Mouse (Mus musculus) brain, embryonic 18.5 days (tissue): ENCODE data around the gene Golga2.

ENCODE experiments used
- DNase-seq: peaks from one replicate; pipeline ENCODE4 v3.0.0-alpha.2; 2012; ENCODE audit warnings: low read depth, low spot score

The Golga2 gene

DNA sequence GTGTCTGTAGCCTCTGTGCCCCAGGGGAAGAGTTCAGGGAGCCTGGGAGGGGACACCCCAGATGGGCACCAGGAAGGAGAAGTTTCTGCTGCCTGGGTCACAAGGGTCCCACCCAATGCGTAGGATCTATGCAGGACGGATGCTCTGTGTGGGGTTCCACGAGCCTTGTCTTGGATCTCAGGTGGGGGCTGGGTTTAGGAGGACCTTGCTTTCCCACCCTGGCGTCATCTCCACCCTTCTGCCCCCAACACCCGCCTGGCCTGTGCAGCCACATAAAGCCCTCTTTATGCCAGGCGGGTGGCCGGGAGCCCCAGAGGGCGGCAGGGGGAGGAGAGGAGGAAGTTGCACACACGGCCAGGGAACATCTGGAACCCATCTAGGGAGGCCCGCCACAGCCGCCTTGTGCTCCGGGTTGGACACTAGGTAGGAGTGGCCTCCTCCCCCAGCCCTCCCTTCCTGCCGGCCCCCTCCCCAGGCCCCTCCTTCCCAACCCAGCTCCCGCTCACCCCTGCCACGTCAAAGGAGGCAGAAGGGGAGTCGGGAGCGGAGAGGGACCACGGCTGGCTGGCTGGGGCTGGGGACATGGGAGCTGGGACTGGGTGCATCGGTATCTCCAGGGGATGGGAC lies 30.7 kb downstream of the Golga2 start:
- DNase-seq = no peak

DNA sequence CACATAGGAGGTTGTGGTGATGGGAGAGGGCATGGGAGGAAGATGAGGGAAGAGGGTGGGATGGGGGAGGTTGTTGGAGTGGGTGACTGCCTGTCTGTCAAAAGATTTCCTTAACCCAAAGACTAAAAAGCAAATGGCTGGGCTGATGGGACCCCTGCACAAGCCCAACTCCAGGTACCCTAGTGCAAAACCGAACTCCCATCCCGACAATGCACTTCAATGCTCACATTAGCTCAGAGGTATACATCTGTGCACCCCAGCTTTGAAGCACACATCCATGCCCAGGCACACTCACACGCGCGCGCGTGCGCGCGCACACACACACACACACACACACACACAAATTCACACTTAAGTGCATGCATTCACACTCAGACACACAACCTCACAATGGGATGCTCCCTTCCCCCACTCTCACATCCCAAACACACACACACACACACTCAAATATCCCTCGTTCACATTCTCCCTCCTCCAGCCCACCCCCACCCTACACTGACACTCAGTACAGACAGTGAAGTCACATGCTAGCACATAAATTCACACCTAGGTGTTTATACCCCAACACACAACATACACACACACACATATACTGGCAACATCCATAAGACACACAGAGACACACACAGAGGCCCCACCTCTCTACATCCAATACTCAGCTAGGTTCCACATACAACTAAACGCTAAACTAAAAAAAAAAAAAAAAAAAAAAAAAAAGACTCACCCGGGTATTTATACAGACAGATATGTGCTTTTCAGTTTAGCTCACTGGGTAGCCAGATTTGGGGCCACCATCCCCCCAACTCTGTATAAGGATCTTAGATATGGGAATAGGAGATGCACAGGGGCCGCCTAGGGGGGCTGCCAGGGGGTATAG lies 31.8 kb downstream of the Golga2 start:
- DNase-seq = no peak

DNA sequence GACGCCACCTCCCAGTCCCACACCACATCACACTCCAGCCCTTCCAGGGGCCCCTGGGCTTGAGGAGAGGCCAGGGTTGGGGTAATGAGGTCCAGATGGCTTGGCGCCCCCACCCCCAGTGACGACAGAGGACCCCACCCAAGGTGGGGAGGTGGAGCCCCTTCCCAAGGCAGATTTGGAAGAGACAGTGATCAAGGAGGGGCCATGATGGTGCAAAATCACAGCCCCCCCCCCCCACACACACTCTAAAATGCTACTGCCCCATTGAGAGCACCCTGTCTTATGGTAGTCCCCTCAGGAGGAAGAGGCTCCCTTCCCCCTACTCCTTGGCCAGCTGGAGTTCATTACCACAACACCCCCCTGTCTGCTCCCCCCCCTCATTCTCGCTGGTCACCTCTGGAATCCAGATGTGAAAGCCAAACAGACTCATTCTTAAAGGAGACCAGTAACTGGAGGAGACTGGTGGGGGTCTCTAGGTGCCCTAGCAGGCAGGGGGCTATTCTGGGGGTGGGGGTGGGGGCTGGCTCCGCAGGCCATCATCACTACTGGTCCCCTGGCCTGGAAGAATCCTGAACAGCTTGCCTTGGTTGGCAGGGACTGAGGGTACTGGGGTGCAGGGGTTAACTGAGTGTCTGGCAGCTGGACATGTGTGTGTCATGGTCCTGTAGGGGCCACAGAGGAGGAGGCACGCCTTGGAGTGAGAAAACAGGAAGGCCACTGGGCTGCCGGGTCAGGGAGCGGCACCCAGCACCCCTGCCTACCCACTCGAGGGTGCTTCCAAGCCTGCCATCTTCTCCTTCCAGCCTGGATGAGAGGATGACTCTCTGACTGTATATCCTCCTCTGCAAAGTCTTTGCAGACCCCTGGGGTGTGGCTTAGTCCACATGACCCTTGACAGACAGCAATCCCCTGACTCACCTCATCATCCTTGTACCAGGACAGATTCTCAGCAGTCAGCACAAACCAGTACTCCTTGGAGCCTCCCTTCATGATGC lies 32.7 kb downstream of the Golga2 start:
- no peak for DNase-seq

DNA sequence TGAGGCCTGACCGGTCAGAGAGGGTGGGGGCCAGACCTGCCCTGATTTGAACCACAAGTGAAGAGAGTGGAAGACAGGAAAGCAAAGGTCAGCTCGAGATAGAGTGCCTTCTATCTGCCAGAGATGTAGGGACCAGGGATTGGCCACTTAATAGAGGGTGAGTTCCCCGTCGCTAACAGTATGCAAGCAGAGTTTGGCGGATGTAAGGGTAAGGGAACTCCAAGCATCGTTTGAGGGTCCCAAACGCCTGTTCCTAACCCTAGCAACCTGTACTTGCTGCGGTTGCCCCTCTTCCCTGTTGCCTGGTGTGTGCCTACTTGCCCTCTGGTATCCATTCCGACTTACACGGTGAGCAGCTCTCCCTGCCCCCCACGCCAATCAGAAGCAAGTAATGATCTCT lies 33.5 kb downstream of the Golga2 start:
- DNase-seq = no peak

DNA sequence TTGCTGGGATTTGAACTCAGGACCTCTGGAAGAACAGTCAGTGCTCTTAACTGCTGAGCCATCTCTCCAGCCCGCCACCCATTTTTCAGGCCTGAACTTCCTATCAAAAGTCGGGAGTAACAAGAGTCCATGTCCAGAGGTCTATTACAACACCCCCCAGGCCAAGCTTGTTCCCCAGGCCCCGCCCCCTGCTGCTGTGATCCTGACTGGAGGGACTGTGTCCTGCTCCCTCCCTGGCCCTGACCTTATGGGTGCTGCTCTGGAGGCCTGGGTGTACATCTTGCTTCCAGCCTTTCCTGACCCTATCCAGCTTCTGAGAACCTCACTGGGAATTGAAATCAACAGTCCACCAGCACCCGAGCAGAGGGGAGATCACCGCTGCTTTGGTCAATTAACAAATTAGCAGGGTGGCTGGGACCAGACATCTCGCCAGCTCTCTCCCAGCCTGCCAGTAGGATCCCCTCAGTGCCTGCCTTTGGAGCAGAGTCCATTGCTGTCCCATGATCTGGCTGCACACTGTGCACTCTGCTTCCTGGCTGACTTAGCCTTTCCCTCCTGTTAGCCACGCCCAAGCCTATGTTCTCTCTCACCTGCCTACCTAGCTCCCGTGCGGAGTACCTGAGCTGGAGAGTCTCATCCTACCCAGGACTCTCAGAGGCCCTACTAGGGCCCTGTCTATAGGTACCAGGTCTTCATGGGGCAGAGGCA lies 34.6 kb downstream of the Golga2 start:
- DNase-seq = no peak

DNA sequence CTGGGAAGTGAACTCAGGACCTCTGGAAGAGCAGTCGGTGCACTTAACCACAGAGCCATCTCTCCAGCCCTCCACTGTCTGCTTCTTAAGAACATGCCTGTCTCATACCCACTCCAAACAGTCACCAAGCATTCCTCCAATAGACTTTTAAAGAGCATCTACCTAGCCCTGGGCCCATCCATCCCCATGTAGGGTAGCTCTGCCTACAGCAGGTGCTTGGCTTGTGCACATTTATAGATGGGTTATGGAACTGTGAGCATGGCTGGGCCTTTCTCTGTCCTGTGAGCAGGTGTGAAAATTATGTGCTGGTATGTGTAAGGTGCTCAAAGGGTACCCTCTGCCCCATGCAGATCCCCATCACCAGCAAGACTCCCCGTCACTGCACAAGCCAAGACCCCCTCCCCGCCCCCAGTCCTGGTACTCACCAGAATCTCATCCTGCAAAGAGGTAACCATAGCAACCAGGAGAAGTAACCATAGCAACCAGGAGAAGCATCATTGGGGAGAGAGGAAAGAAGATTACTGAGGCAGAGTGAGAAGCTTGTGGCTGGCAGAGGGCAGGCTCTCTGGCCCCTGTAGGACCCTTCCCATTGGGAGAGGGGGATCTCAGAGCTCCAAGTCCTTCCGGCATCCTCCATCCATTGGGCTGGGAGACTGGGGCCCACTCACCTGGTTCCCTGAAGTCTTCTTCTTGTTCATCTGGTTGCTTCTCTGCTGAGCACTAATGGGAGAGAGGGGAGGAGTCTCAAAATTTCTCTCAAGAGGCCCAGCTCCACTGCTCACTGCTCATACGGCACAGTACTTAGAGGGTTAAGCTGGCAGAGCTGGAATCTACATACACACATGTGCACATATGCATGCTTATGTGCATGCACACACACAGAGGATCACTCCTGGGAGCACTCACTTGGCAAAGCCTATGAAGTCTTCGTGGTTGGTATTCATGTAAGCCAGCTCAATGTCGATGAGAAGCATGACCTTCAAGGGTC lies 35.9 kb downstream of the Golga2 start:
- peak; percentile 78 for DNase-seq

DNA sequence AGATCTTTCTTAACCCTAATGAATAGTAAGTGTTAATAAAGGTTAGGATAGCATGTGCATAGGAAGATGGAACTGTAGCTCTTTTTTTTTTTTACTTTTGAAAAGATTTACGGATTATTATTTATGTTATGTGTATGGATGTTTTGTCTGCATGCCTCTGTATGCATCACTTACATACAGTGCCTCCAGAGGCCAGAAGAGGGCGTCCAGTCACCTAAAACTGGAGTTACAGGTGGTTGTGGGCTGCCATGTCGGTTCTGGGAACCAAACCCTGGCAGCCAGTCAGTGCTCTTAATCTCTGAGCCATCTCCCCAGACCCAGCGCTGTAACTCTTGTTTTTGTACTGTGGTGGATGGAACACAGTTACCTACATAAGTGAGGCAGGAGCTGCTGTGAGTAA lies 37.1 kb downstream of the Golga2 start:
- DNase-seq = no peak

DNA sequence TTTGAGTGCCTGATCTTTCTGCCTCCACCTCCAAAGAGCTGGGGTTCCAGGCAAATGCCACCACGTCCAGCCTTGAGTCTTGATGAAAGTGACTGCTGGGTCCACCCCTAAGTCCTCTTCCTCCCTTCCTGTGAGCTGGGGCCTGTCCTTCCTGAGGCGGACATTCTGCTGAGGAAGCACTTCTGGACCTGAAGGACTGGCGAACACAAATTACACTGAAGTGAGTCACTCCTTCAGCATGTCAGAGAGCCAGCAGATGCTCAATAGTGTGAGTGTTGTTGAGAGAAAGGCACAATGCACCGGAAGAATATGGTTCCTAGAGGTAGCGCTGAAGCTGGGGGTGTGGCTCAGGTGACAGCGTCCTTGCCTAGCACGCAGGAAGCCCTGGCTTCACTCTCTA lies 38.2 kb downstream of the Golga2 start:
- no peak for DNase-seq

DNA sequence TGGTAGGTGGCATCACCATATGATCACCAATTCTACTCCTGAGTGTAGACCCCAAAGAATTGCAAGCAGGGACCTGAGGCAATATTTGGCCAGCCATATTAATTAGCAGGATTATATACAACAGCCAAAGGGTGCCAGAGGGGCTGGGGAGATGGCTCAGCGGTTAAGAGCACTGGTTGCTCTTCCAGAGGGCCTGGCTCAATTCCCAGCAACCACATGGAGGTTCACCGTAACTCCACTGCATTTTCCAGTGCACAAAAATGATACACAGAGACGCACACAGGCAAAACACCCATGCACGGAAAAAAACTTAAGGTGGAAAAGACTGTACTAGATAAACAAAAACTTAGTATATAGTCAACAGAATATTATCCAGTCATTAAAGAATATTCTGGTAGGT lies 40.0 kb downstream of the Golga2 start:
- DNase-seq = no peak

- no peak for DNase-seq
These were observed 41.8 kb downstream of the Golga2 start for GRCm38 (mm10) chr2:32328911-32329460.

DNA sequence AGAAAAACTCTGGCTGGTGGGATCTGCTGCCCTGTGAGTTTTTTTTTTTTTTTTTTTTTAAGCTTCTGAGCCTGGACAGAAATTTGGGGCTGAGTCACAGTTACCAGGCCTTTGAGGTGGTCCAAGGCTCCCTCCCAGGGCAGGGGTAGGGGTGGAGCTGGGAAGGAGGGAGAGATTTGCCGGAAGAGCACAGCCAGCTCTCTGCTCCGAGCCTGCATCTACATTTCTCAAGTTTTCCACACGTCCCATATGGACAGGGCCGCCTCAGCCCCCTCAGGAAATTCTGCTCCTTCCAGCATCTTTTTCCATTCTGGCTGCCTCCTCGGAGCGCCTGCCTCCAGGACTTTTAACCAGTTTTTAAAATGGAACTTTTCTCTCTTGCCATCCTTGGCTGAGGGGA lies 42.3 kb downstream of the Golga2 start:
- no peak for DNase-seq

- no peak for DNase-seq
These were observed 45.0 kb downstream of the Golga2 start for GRCm38 (mm10) chr2:32332159-32332558.

GRCm38 (mm10) chr2:32335888-32336287 lies 48.7 kb downstream of the Golga2 start:
- no peak for DNase-seq

DNA sequence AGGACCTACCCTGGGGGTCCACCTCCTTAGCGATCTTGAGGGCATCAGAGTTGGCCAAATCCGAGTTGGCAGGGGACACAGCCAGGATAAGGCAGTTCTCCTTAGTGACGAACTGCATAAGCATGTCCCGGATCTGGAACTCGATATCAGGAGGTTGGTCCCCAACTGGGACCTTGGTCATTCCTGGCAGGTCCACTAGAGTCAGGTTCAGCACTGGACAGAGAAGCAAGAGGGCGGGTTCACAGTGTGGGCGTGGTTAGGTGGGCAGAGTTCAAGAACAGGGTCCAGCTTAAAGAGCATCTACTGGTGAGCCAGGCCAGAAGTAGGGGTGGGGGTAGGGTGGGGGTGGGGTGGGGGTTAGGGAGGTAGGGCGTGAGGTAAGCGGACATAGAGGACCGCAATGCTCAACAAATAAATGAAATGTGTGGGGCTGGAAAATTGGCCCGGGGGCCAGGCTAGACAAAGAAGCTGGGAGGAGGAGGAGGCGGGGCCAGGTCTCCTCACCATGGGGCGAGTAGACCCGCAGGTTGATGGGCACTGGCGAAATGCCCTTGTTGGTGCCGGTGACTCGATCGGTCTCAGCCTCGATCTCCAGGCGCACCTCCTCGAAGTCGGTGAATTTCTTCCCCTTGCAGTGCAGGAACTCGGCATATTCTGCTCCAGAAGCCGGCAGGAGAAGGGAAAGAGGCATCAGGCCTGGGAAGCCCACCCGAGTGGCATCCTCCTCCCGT lies 52.9 kb downstream of the Golga2 start:
- no peak for DNase-seq

- DNase-seq = no peak
These were observed 53.9 kb downstream of the Golga2 start for GRCm38 (mm10) chr2:32340836-32341633.

GRCm38 (mm10) chr2:32341634-32341939 lies 54.4 kb downstream of the Golga2 start:
- DNase-seq = no peak

GRCm38 (mm10) chr2:32342039-32342438 lies 54.9 kb downstream of the Golga2 start:
- no peak for DNase-seq

DNA sequence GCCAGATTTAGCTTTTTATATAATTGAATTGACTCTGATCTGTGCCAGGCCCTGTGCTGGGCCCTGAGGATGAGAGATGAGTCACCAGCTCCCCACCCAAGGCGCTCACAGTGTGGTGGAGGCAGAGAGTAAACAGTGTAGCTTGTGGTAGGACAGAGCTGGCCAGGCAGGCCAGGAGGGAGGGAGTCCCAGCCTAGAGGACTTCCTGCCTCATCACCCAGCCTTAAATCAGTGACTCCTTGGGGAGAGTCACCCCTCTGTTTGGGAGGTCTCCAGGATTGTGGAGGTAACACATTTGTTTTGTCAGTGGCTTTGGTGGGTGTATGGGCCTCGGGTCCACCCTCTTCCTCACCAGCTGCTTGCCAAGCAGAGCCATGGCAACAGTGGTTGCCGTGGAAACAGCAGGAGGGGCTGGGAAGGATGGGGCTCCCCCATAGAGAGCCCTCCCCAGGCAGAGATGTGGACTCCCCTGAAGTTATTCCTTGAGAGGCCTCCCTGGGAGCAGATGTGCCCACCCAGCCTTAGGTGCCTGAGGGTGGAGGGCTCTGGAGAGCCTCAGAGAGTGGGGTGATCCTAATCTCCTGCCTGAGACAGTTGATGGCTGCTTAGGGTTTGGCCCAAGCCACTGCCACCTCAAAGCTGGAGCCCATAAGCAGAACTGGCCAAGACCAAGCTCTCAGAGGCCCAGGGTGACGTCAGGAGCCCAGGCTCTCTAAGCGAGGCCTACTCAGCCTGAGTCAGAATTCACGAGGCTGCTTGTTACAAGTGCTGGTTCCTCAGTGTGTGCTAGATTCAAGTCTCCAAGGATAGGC lies 55.6 kb downstream of the Golga2 start:
- DNase-seq = no peak
